Mouse (Mus musculus) cortical plate, adult 2 months (tissue): ENCODE data around the gene Cep19.

Experiments
- CTCF ChIP-seq: fragments of 200-500 bp; IDR thresholded peaks from 2 replicates; pipeline ENCODE4 v1.5.1; 2011; ENCODE audit warnings: mild to moderate bottlenecking, control low read depth, low read length; ENCODE audit not compliant: insufficient read depth; ENCODE audit errors: extremely low read depth
- POLR2A ChIP-seq: fragments of 200-500 bp; IDR thresholded peaks from 2 replicates; pipeline ENCODE4 v1.6.1; 2011; ENCODE audit warnings: mild to moderate bottlenecking, low read length, control low read depth; ENCODE audit not compliant: insufficient read depth; ENCODE audit errors: extremely low read depth

DNA sequence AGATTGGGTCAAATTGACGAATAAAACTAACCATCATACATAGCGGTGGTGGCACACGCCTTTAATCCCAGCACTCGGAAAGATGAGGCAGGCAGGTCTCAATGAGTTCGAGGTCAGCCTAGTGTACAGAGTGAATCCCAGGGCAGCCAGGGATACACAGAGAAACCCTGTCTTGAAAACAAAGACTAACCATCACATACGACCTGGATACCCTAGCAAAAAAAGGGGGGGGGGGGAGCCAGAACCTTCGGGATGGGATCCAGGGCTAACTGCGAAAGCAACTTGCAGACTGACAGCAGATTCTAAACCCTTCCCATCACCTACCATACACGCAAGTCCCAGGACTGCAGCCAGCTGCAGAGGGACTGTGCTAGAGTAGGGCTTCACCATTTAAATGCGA, 14.8 kb downstream of the Cep19 start:
- TF ChIP-seq POLR2A, result no peak
- TF ChIP-seq CTCF, result no peak
